Mouse (Mus musculus): ENCODE results near the gene Gm266.

DNA sequence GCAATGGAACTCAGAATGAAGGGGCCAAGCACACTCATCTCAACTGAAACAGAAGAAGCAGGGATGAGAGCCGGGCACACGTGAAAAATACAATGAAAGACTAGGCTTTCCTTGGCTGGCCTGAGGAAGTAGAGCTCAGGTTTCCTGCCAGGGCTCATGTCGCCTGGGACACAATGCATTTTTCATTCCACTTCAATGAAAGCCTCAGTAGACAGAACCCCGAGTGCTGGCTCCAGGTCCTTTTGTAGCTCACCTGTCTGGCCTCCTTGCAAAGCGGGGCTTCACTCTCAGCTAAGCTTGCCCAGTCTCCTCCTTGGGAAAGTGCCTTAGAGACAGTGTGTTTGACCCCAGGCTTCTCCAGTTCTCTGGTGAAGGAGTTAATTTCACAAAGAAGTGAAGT, 6.7 kb downstream of the Gm266 start:
- TF ChIP-seq POLR2A (IDR thresholded peaks at IDR 0.05; ENCODE audit: control insufficient read depth, low read depth, low read length) (no peak), CTCF (IDR thresholded peaks at IDR 0.05; ENCODE audit: control insufficient read depth, insufficient read depth, insufficient replicate concordance, low read depth, low read length) (no peak)

All from testis, adult 2 months (tissue).